Mouse (Mus musculus) kidney, embryonic 16.5 days (tissue): ENCODE data around the gene Brk1. TPM values are rescaled to one million over a fixed set of nuclear protein-coding genes. Genes with fewer than 3 reads are reported as not detected.

ENCODE experiments used
- ATAC-seq: fragments of 200-750 bp; cut with Nextera tagmentation; 2 replicates; pipeline ENCODE4 v1.8.0; 2017; ENCODE audit warnings: moderate TSS enrichment; ENCODE audit not compliant: low FRiP score, low TSS enrichment
- H3K27ac ChIP-seq: fragments of 300-500 bp; sonication (generic); 2 replicates; pipeline ENCODE4 v1.5.1; 2014; ENCODE audit warnings: low read length
- H3K27me3 ChIP-seq: fragments of 300-500 bp; sonication (generic); 2 replicates; pipeline ENCODE4 v1.6.1; 2014; ENCODE audit warnings: low read length, control low read depth, mixed read lengths; ENCODE audit not compliant: insufficient read depth
- H3K36me3 ChIP-seq: fragments of 300-500 bp; sonication (generic); 2 replicates; pipeline ENCODE4 v1.6.1; 2014; ENCODE audit warnings: low read length, control low read depth, mixed read lengths; ENCODE audit not compliant: insufficient read depth
- H3K4me1 ChIP-seq: fragments of 300-500 bp; sonication (generic); 2 replicates; pipeline ENCODE4 v1.6.1; 2014; ENCODE audit warnings: low read length, control low read depth, mixed read lengths; ENCODE audit not compliant: insufficient read depth
- H3K4me2 ChIP-seq: fragments of 300-500 bp; sonication (generic); replicated peaks from 2 replicates; pipeline ENCODE4 v1.6.1; 2014; ENCODE audit warnings: low read depth, low read length
- H3K4me3 ChIP-seq: fragments of 300-500 bp; sonication (generic); 2 replicates; pipeline ENCODE4 v1.5.1; 2014; ENCODE audit warnings: mild to moderate bottlenecking, low read length
- H3K9ac ChIP-seq: fragments of 300-500 bp; sonication (generic); replicated peaks from 2 replicates; pipeline ENCODE4 v1.6.1; 2014; ENCODE audit warnings: low read length
- H3K9me3 ChIP-seq: fragments of 300-500 bp; sonication (generic); 2 replicates; pipeline ENCODE4 v1.6.1; 2016; ENCODE audit warnings: low read length, control low read depth
- WGBS: fragments of 180-500 bp; shearing (Covaris S2); extraction: QIAGEN DNeasy Blood & Tissue Kit; methylation state at CpG from one replicate; pipeline ENCODE4 v1.1.7; 2014; 5-methylcytosine and 5-hydroxymethylcytosine counted together
- polyA plus RNA-seq: library from polyadenylated mRNA; unstranded; fragments of >200 nt; fragmentation: Nextera tagmentation; extraction: Ambion mirVana; gene quantifications from 2 replicates; pipeline ENCODE4 v1.2.1, GENCODE M21; 2015

Brk1 gene
- polyA plus RNA-seq, 1 experiment from 2014 or later, result 224 TPM

- Histone ChIP-seq H3K27me3 (no peaks in the 10 kb centered on the region), H3K4me2 (0 out of 2 replicates have a peak overlapping the region, but pooled peaks have one; percentile 12), H3K27ac (no peak overlapping the region), H3K9ac (no peak overlapping the region; the same call in 1 of the 2 replicates), H3K36me3 (0 out of 2 replicates have a peak, but pooled peaks cover 3% of the 10 kb centered on the region), H3K4me3 (no peak overlapping the region), H3K9me3 (no peaks in the 10 kb centered on the region), H3K4me1 (0 out of 2 replicates have a peak, but pooled peaks cover 4% of the 10 kb centered on the region)
- no peak for ATAC-seq
- 68% methylated on average over 5 of the region's 5 CpGs for WGBS
These were observed 4.7 kb upstream of the Brk1 start for GRCm38 (mm10) chr6:113599833-113600232.

- peak; percentile 14; the same call in 1 of the 2 replicates for ATAC-seq
- peak within 1 kb of the TSS; percentile 12; the same call in 1 of the 2 replicates for H3K4me2 ChIP-seq
- H3K9ac ChIP-seq, result peak within 1 kb of the TSS; percentile 35
- no peaks in the 10 kb centered on the region for H3K9me3 ChIP-seq
- 0 out of 2 replicates have a peak, but pooled peaks cover 3% of the 10 kb centered on the region for H3K36me3 ChIP-seq
- H3K4me1 ChIP-seq, result peaks cover 8% of the 10 kb centered on the region; the same call in 1 of the 2 replicates
- H3K4me3 ChIP-seq, result no peak within 1 kb of the TSS
- H3K27ac ChIP-seq, result no peak within 1 kb of the TSS
- WGBS, result 41% methylated on average over 23 of the region's 23 CpGs
- no peaks in the 10 kb centered on the region for H3K27me3 ChIP-seq
These were observed 3.9 kb upstream of the Brk1 start, which contains the start of gene Fancd2os for GRCm38 (mm10) chr6:113600543-113601139. TSS of gene Fancd2os (minus strand) at chr6:113600715.

- H3K9me3 ChIP-seq, result no peaks in the 10 kb centered on the region
- no peaks in the 10 kb centered on the region for H3K27me3 ChIP-seq
- no peak overlapping the region for H3K4me2 ChIP-seq
- H3K27ac ChIP-seq, result no peak overlapping the region
- no peak overlapping the region for H3K4me3 ChIP-seq
- no peak for ATAC-seq
- 88% methylated on average over 6 of the region's 6 CpGs for WGBS
- H3K9ac ChIP-seq, result no peak overlapping the region
- H3K4me1 ChIP-seq, result peaks cover 16% of the 10 kb centered on the region; the same call in 1 of the 2 replicates
- 0 out of 2 replicates have a peak, but pooled peaks cover 4% of the 10 kb centered on the region for H3K36me3 ChIP-seq
These were observed 1.8 kb upstream of the Brk1 start for GRCm38 (mm10) chr6:113602821-113603220.

- 57% methylated on average over 12 of the region's 12 CpGs for WGBS
- H3K27ac ChIP-seq, result peak overlapping the region; percentile 86; the same call in 1 of the 2 replicates
These were observed 579 bp upstream of the Brk1 start for GRCm38 (mm10) chr6:113603993-113604392.

GRCm38 (mm10) chr6:113605224-113605545 is 613 bp downstream of the Brk1 start:
- Histone ChIP-seq H3K4me1 (peaks cover 16% of the 10 kb centered on the region; the same call in 1 of the 2 replicates), H3K27me3 (no peaks in the 10 kb centered on the region), H3K9me3 (no peaks in the 10 kb centered on the region), H3K4me2 (peak overlapping the region; percentile 80), H3K27ac (peak overlapping the region; percentile 86), H3K36me3 (0 out of 2 replicates have a peak, but pooled peaks cover 4% of the 10 kb centered on the region), H3K4me3 (peak overlapping the region; percentile 88), H3K9ac (peak overlapping the region; percentile 90)
- 2% methylated on average over 10 of the region's 10 CpGs for WGBS
- no peak; the same call in 1 of the 2 replicates for ATAC-seq

More at GRCm38 (mm10) chr6:113603993-113604392, 579 bp upstream of the Brk1 start:
- H3K4me1 ChIP-seq, result peaks cover 16% of the 10 kb centered on the region; the same call in 1 of the 2 replicates
- H3K9me3 ChIP-seq, result no peaks in the 10 kb centered on the region
- 0 out of 2 replicates have a peak, but pooled peaks cover 4% of the 10 kb centered on the region for H3K36me3 ChIP-seq
- peak overlapping the region; percentile 88 for H3K4me3 ChIP-seq
- ATAC-seq, result no peak; the same call in 1 of the 2 replicates
- H3K9ac ChIP-seq, result peak overlapping the region; percentile 90
- peak overlapping the region; percentile 80 for H3K4me2 ChIP-seq
- no peaks in the 10 kb centered on the region for H3K27me3 ChIP-seq

GRCm38 (mm10) chr6:113608871-113609270 is 4.3 kb downstream of the Brk1 start:
- Histone ChIP-seq H3K27me3 (no peaks in the 10 kb centered on the region), H3K4me2 (no peak overlapping the region), H3K4me1 (peaks cover 12% of the 10 kb centered on the region; the same call in 1 of the 2 replicates), H3K27ac (no peak overlapping the region), H3K9ac (no peak overlapping the region), H3K36me3 (peaks cover 19% of the 10 kb centered on the region), H3K9me3 (no peaks in the 10 kb centered on the region), H3K4me3 (no peak overlapping the region)
- 60% methylated on average over 6 of the region's 6 CpGs for WGBS
- ATAC-seq, result no peak

- Histone ChIP-seq H3K4me2 (no peak overlapping the region), H3K4me1 (peaks cover 12% of the 10 kb centered on the region; the same call in 1 of the 2 replicates), H3K9ac (no peak overlapping the region), H3K9me3 (no peaks in the 10 kb centered on the region), H3K36me3 (peaks cover 23% of the 10 kb centered on the region), H3K27me3 (no peaks in the 10 kb centered on the region), H3K27ac (no peak overlapping the region), H3K4me3 (no peak overlapping the region)
- 90% methylated on average over 7 of the region's 7 CpGs for WGBS
- no peak for ATAC-seq
These were observed 4.7 kb downstream of the Brk1 start for GRCm38 (mm10) chr6:113609293-113609692.

- Histone ChIP-seq H3K4me3 (no peak overlapping the region), H3K9me3 (no peaks in the 10 kb centered on the region), H3K4me2 (no peak overlapping the region), H3K27me3 (no peaks in the 10 kb centered on the region), H3K9ac (no peak overlapping the region), H3K36me3 (peaks cover 47% of the 10 kb centered on the region), H3K27ac (no peak overlapping the region), H3K4me1 (no peaks in the 10 kb centered on the region)
- ATAC-seq, result no peak
- WGBS, result 80% methylated on average over 8 of the region's 8 CpGs
These were observed 7.8 kb downstream of the Brk1 start for GRCm38 (mm10) chr6:113612258-113612969.

- Histone ChIP-seq H3K9me3 (no peaks in the 10 kb centered on the region), H3K27ac (no peak overlapping the region), H3K36me3 (peaks cover 58% of the 10 kb centered on the region), H3K4me3 (no peak overlapping the region), H3K4me2 (no peak overlapping the region), H3K4me1 (no peaks in the 10 kb centered on the region), H3K9ac (no peak overlapping the region), H3K27me3 (no peaks in the 10 kb centered on the region)
- ATAC-seq, result no peak
- WGBS, result 97% methylated on average over 7 of the region's 7 CpGs
These were observed 9.6 kb downstream of the Brk1 start for GRCm38 (mm10) chr6:113614152-113614551.
